Mouse (Mus musculus): ENCODE data around the gene Ccl12. TPM values are rescaled to one million over a fixed set of nuclear protein-coding genes. Genes with fewer than 3 reads are reported as not detected.

Ccl12 gene
- total and polyA plus RNA-seq, 2 experiments = 0.20 TPM; not detected in 1

GRCm38 (mm10) chr11:82071076-82071475 lies 30.6 kb upstream of the Ccl12 start:
- no peaks in the 10 kb centered on the region for H3K36me3 ChIP-seq (ENCODE audit: control insufficient read depth, insufficient read depth, low read length)
- no peak overlapping the region for H3K4me3 ChIP-seq (ENCODE audit: insufficient read depth, low read depth, low read length)
- DNase-seq (ENCODE audit: extremely low read depth, low read depth, low spot score) = no peak
- no peaks in the 10 kb centered on the region for H3K79me2 ChIP-seq (ENCODE audit: control insufficient read depth, insufficient read depth, low read length)
- no peaks in the 10 kb centered on the region for H3K27me3 ChIP-seq (ENCODE audit: control insufficient read depth, insufficient read depth, low read length)
- 73% methylated on average over 3 of the region's 3 CpGs for WGBS
- no peak for TF ChIP-seq POLR2A (IDR thresholded peaks at IDR 0.05; ENCODE audit: extremely low read depth, insufficient read depth, low read length)
- no peak for TF ChIP-seq CTCF (IDR thresholded peaks at IDR 0.05; ENCODE audit: low read depth, low read length)
- no peak overlapping the region for H3K9ac ChIP-seq (ENCODE audit: low read depth, low read length)
- no peaks in the 10 kb centered on the region for H3K4me1 ChIP-seq (ENCODE audit: control insufficient read depth, insufficient read depth, low read length)
- no peak overlapping the region for H3K27ac ChIP-seq (replicated peaks; ENCODE audit: insufficient read depth, low read depth, low read length)

GRCm38 (mm10) chr11:82072374-82072773 lies 29.3 kb upstream of the Ccl12 start:
- no peaks in the 10 kb centered on the region for H3K27me3 ChIP-seq (ENCODE audit: control insufficient read depth, insufficient read depth, low read length)
- no peaks in the 10 kb centered on the region for H3K4me1 ChIP-seq (ENCODE audit: control insufficient read depth, insufficient read depth, low read length)
- no peak for DNase-seq (ENCODE audit: extremely low read depth, low read depth, low spot score)
- 68% methylated on average over 1 of the region's 1 CpGs for WGBS
- H3K79me2 ChIP-seq (ENCODE audit: control insufficient read depth, insufficient read depth, low read length) = no peaks in the 10 kb centered on the region
- H3K9ac ChIP-seq (ENCODE audit: low read depth, low read length) = no peak overlapping the region
- no peaks in the 10 kb centered on the region for H3K36me3 ChIP-seq (ENCODE audit: control insufficient read depth, insufficient read depth, low read length)
- no peak overlapping the region for H3K4me3 ChIP-seq (ENCODE audit: insufficient read depth, low read depth, low read length)
- no peak for TF ChIP-seq CTCF (IDR thresholded peaks at IDR 0.05; ENCODE audit: low read depth, low read length)
- no peak for TF ChIP-seq POLR2A (IDR thresholded peaks at IDR 0.05; ENCODE audit: extremely low read depth, insufficient read depth, low read length)
- H3K27ac ChIP-seq (replicated peaks; ENCODE audit: insufficient read depth, low read depth, low read length) = no peak overlapping the region

- H3K36me3 ChIP-seq (ENCODE audit: control insufficient read depth, insufficient read depth, low read length) = no peaks in the 10 kb centered on the region
- H3K4me3 ChIP-seq (ENCODE audit: insufficient read depth, low read depth, low read length) = no peak overlapping the region
- no peak for TF ChIP-seq POLR2A (IDR thresholded peaks at IDR 0.05; ENCODE audit: extremely low read depth, insufficient read depth, low read length)
- no peak for TF ChIP-seq CTCF (IDR thresholded peaks at IDR 0.05; ENCODE audit: low read depth, low read length)
- no peaks in the 10 kb centered on the region for H3K79me2 ChIP-seq (ENCODE audit: control insufficient read depth, insufficient read depth, low read length)
- no peak overlapping the region for H3K9ac ChIP-seq (ENCODE audit: low read depth, low read length)
- no peaks in the 10 kb centered on the region for H3K4me1 ChIP-seq (ENCODE audit: control insufficient read depth, insufficient read depth, low read length)
- no peak overlapping the region for H3K27ac ChIP-seq (replicated peaks; ENCODE audit: insufficient read depth, low read depth, low read length)
- H3K27me3 ChIP-seq (ENCODE audit: control insufficient read depth, insufficient read depth, low read length) = no peaks in the 10 kb centered on the region
- WGBS = 73% methylated on average over 3 of the region's 3 CpGs
- DNase-seq (ENCODE audit: extremely low read depth, low read depth, low spot score) = no peak
Measured at GRCm38 (mm10) chr11:82072984-82073383, 28.7 kb upstream of the Ccl12 start.

GRCm38 (mm10) chr11:82073686-82074085 lies 28.0 kb upstream of the Ccl12 start:
- Histone ChIP-seq H3K9ac (ENCODE audit: low read depth, low read length) (no peak overlapping the region), H3K36me3 (ENCODE audit: control insufficient read depth, insufficient read depth, low read length) (no peaks in the 10 kb centered on the region), H3K4me3 (ENCODE audit: insufficient read depth, low read depth, low read length) (no peak overlapping the region), H3K27me3 (ENCODE audit: control insufficient read depth, insufficient read depth, low read length) (no peaks in the 10 kb centered on the region), H3K27ac (replicated peaks; ENCODE audit: insufficient read depth, low read depth, low read length) (no peak overlapping the region), H3K79me2 (ENCODE audit: control insufficient read depth, insufficient read depth, low read length) (no peaks in the 10 kb centered on the region), H3K4me1 (ENCODE audit: control insufficient read depth, insufficient read depth, low read length) (no peaks in the 10 kb centered on the region)
- TF ChIP-seq CTCF (IDR thresholded peaks at IDR 0.05; ENCODE audit: low read depth, low read length) (no peak), POLR2A (IDR thresholded peaks at IDR 0.05; ENCODE audit: extremely low read depth, insufficient read depth, low read length) (no peak)
- WGBS = 81% methylated on average over 3 of the region's 3 CpGs
- DNase-seq (ENCODE audit: extremely low read depth, low read depth, low spot score) = no peak

GRCm38 (mm10) chr11:82077031-82077430 lies 24.6 kb upstream of the Ccl12 start:
- TF ChIP-seq POLR2A (IDR thresholded peaks at IDR 0.05; ENCODE audit: extremely low read depth, insufficient read depth, low read length) (no peak), CTCF (IDR thresholded peaks at IDR 0.05; ENCODE audit: low read depth, low read length) (no peak)
- no peak for DNase-seq (ENCODE audit: extremely low read depth, low read depth, low spot score)
- Histone ChIP-seq H3K36me3 (ENCODE audit: control insufficient read depth, insufficient read depth, low read length) (no peaks in the 10 kb centered on the region), H3K27me3 (ENCODE audit: control insufficient read depth, insufficient read depth, low read length) (no peaks in the 10 kb centered on the region), H3K27ac (replicated peaks; ENCODE audit: insufficient read depth, low read depth, low read length) (no peak overlapping the region), H3K9ac (ENCODE audit: low read depth, low read length) (no peak overlapping the region), H3K4me3 (ENCODE audit: insufficient read depth, low read depth, low read length) (no peak overlapping the region), H3K4me1 (ENCODE audit: control insufficient read depth, insufficient read depth, low read length) (no peaks in the 10 kb centered on the region), H3K79me2 (ENCODE audit: control insufficient read depth, insufficient read depth, low read length) (no peaks in the 10 kb centered on the region)
- 63% methylated on average over 3 of the region's 3 CpGs for WGBS

GRCm38 (mm10) chr11:82078136-82078730 lies 23.4 kb upstream of the Ccl12 start:
- Histone ChIP-seq H3K4me3 (ENCODE audit: insufficient read depth, low read depth, low read length) (no peak overlapping the region), H3K79me2 (ENCODE audit: control insufficient read depth, insufficient read depth, low read length) (no peaks in the 10 kb centered on the region), H3K27me3 (ENCODE audit: control insufficient read depth, insufficient read depth, low read length) (no peaks in the 10 kb centered on the region), H3K27ac (replicated peaks; ENCODE audit: insufficient read depth, low read depth, low read length) (no peak overlapping the region), H3K36me3 (ENCODE audit: control insufficient read depth, insufficient read depth, low read length) (no peaks in the 10 kb centered on the region), H3K4me1 (ENCODE audit: control insufficient read depth, insufficient read depth, low read length) (no peaks in the 10 kb centered on the region), H3K9ac (ENCODE audit: low read depth, low read length) (no peak overlapping the region)
- peak; percentile 5 for DNase-seq (ENCODE audit: extremely low read depth, low read depth, low spot score)
- TF ChIP-seq CTCF (IDR thresholded peaks at IDR 0.05; ENCODE audit: low read depth, low read length) = no peak
- no peak for TF ChIP-seq POLR2A (IDR thresholded peaks at IDR 0.05; ENCODE audit: extremely low read depth, insufficient read depth, low read length)
